Mouse (Mus musculus) kidney, embryonic 16.5 days (tissue): Measurements from ENCODE around the gene Gm21958. TPM values are rescaled to one million over a fixed set of nuclear protein-coding genes. Genes with fewer than 3 reads are reported as not detected.
A peak's percentile ranks its signal among the peaks of the same experiment; 100 is the strongest.
"Not testable (repeated sequence)": the region's sequence is repeated elsewhere in the genome, so short reads cannot be mapped to it uniquely, and the experiment has no call there.

ENCODE experiments used
- ATAC-seq: fragments of 200-750 bp; cut with Nextera tagmentation; 2 replicates; pipeline ENCODE4 v1.8.0; 2017; ENCODE audit warnings: moderate TSS enrichment; ENCODE audit not compliant: low FRiP score, low TSS enrichment
- H3K27ac ChIP-seq: fragments of 300-500 bp; sonication (generic); 2 replicates; pipeline ENCODE4 v1.5.1; 2014; ENCODE audit warnings: low read length
- H3K27me3 ChIP-seq: fragments of 300-500 bp; sonication (generic); 2 replicates; pipeline ENCODE4 v1.6.1; 2014; ENCODE audit warnings: low read length, control low read depth, mixed read lengths; ENCODE audit not compliant: insufficient read depth
- H3K36me3 ChIP-seq: fragments of 300-500 bp; sonication (generic); 2 replicates; pipeline ENCODE4 v1.6.1; 2014; ENCODE audit warnings: low read length, control low read depth, mixed read lengths; ENCODE audit not compliant: insufficient read depth
- H3K4me1 ChIP-seq: fragments of 300-500 bp; sonication (generic); 2 replicates; pipeline ENCODE4 v1.6.1; 2014; ENCODE audit warnings: low read length, control low read depth, mixed read lengths; ENCODE audit not compliant: insufficient read depth
- H3K4me2 ChIP-seq: fragments of 300-500 bp; sonication (generic); replicated peaks from 2 replicates; pipeline ENCODE4 v1.6.1; 2014; ENCODE audit warnings: low read depth, low read length
- H3K4me3 ChIP-seq: fragments of 300-500 bp; sonication (generic); 2 replicates; pipeline ENCODE4 v1.5.1; 2014; ENCODE audit warnings: mild to moderate bottlenecking, low read length
- H3K9ac ChIP-seq: fragments of 300-500 bp; sonication (generic); replicated peaks from 2 replicates; pipeline ENCODE4 v1.6.1; 2014; ENCODE audit warnings: low read length
- H3K9me3 ChIP-seq: fragments of 300-500 bp; sonication (generic); 2 replicates; pipeline ENCODE4 v1.6.1; 2016; ENCODE audit warnings: low read length, control low read depth
- WGBS: fragments of 180-500 bp; shearing (Covaris S2); extraction: QIAGEN DNeasy Blood & Tissue Kit; methylation state at CpG from one replicate; pipeline ENCODE4 v1.1.7; 2014; 5-methylcytosine and 5-hydroxymethylcytosine counted together
- polyA plus RNA-seq: library from polyadenylated mRNA; unstranded; fragments of >200 nt; fragmentation: Nextera tagmentation; extraction: Ambion mirVana; gene quantifications from 2 replicates; pipeline ENCODE4 v1.2.1, GENCODE M21; 2015

Gene Gm21958
- polyA plus RNA-seq, 1 experiment from 2014 or later, result not detected

- peaks cover 66% of the 10 kb centered on the region for H3K36me3 ChIP-seq
Observed at GRCm38 (mm10) chr3:54725344-54725743, 11.2 kb upstream of the Gm21958 start.

GRCm38 (mm10) chr3:54723741-54724500, 9.8 kb upstream of the Gm21958 start:
- WGBS, result 91% methylated on average over 10 of the region's 10 CpGs
- Histone ChIP-seq H3K9ac (no peak overlapping the region), H3K36me3 (peaks cover 54% of the 10 kb centered on the region), H3K4me1 (no peaks in the 10 kb centered on the region), H3K4me2 (no peak overlapping the region), H3K27me3 (no peaks in the 10 kb centered on the region), H3K27ac (no peak overlapping the region), H3K9me3 (no peaks in the 10 kb centered on the region), H3K4me3 (no peak overlapping the region)
- no peak for ATAC-seq

More at GRCm38 (mm10) chr3:54725344-54725743, 11.2 kb upstream of the Gm21958 start:
- no peak for ATAC-seq
- WGBS, result 82% methylated on average over 2 of the region's 2 CpGs
- H3K9ac ChIP-seq, result no peak overlapping the region
- no peaks in the 10 kb centered on the region for H3K4me1 ChIP-seq
- H3K27me3 ChIP-seq, result no peaks in the 10 kb centered on the region
- no peak overlapping the region for H3K4me2 ChIP-seq
- no peaks in the 10 kb centered on the region for H3K9me3 ChIP-seq
- H3K4me3 ChIP-seq, result no peak overlapping the region
- H3K27ac ChIP-seq, result no peak overlapping the region

- no peak overlapping the region for H3K4me3 ChIP-seq
- H3K27ac ChIP-seq, result no peak overlapping the region
- H3K27me3 ChIP-seq, result no peaks in the 10 kb centered on the region
- no peak overlapping the region for H3K9ac ChIP-seq
- ATAC-seq, result no peak
- WGBS, result 77% methylated on average over 3 of the region's 3 CpGs
- no peaks in the 10 kb centered on the region for H3K4me1 ChIP-seq
- no peak overlapping the region for H3K4me2 ChIP-seq
- peaks cover 65% of the 10 kb centered on the region for H3K36me3 ChIP-seq
- H3K9me3 ChIP-seq, result no peaks in the 10 kb centered on the region
Observed at GRCm38 (mm10) chr3:54718947-54719346, 4.8 kb upstream of the Gm21958 start.

- no peaks in the 10 kb centered on the region for H3K27me3 ChIP-seq
- H3K9ac ChIP-seq, result no peak overlapping the region
- no peaks in the 10 kb centered on the region for H3K4me1 ChIP-seq
- H3K36me3 ChIP-seq, result peaks cover 59% of the 10 kb centered on the region
- H3K4me2 ChIP-seq, result no peak overlapping the region
- ATAC-seq, result no peak
- no peaks in the 10 kb centered on the region for H3K9me3 ChIP-seq
- WGBS, result 80% methylated on average over 6 of the region's 6 CpGs
- H3K4me3 ChIP-seq, result no peak overlapping the region
- H3K27ac ChIP-seq, result no peak overlapping the region
Observed at GRCm38 (mm10) chr3:54717348-54717747, 3.2 kb upstream of the Gm21958 start.

- H3K9ac ChIP-seq, result no peak overlapping the region
- no peaks in the 10 kb centered on the region for H3K27me3 ChIP-seq
- no peak for ATAC-seq
- WGBS, result 92% methylated on average over 6 of the region's 6 CpGs
- H3K4me1 ChIP-seq, result no peaks in the 10 kb centered on the region
- no peaks in the 10 kb centered on the region for H3K9me3 ChIP-seq
- H3K36me3 ChIP-seq, result peaks cover 60% of the 10 kb centered on the region
- H3K4me3 ChIP-seq, result no peak overlapping the region
- H3K27ac ChIP-seq, result no peak overlapping the region
- H3K4me2 ChIP-seq, result no peak overlapping the region
Observed at GRCm38 (mm10) chr3:54715461-54715860, 1.3 kb upstream of the Gm21958 start.

- Histone ChIP-seq H3K4me1 (no peaks in the 10 kb centered on the region), H3K9ac (no peak overlapping the region), H3K4me3 (no peak overlapping the region), H3K4me2 (no peak overlapping the region), H3K9me3 (no peaks in the 10 kb centered on the region), H3K27me3 (no peaks in the 10 kb centered on the region), H3K36me3 (peaks cover 69% of the 10 kb centered on the region), H3K27ac (no peak overlapping the region)
- ATAC-seq, result no peak
- WGBS, result 72% methylated on average over 9 of the region's 9 CpGs
Observed at GRCm38 (mm10) chr3:54708972-54709371, 5.2 kb downstream of the Gm21958 start.

- not testable (repeated sequence) for H3K4me3 ChIP-seq, H3K4me1 ChIP-seq, H3K9me3 ChIP-seq, H3K9ac ChIP-seq, ATAC-seq, H3K27ac ChIP-seq, H3K27me3 ChIP-seq, H3K4me2 ChIP-seq
- WGBS, result 96% methylated on average over 8 of the region's 8 CpGs
- H3K36me3 ChIP-seq, result peaks cover 65% of the 10 kb centered on the region
Observed at GRCm38 (mm10) chr3:54704106-54704505, 10.0 kb downstream of the Gm21958 start.

GRCm38 (mm10) chr3:54699759-54700301, 14.3 kb downstream of the Gm21958 start:
- no peak overlapping the region for H3K9ac ChIP-seq
- no peak overlapping the region for H3K27ac ChIP-seq
- peaks cover 58% of the 10 kb centered on the region for H3K36me3 ChIP-seq
- no peaks in the 10 kb centered on the region for H3K27me3 ChIP-seq
- ATAC-seq, result no peak
- H3K9me3 ChIP-seq, result no peaks in the 10 kb centered on the region
- 76% methylated on average over 5 of the region's 5 CpGs for WGBS
- no peaks in the 10 kb centered on the region for H3K4me1 ChIP-seq
- no peak overlapping the region for H3K4me3 ChIP-seq
- no peak overlapping the region for H3K4me2 ChIP-seq

GRCm38 (mm10) chr3:54693056-54693415, 21.1 kb downstream of the Gm21958 start:
- ATAC-seq, result no peak; the same call in 1 of the 2 replicates
- H3K27ac ChIP-seq, result peak overlapping the region; percentile 87
- peak overlapping the region; percentile 76 for H3K9ac ChIP-seq
- H3K36me3 ChIP-seq, result peaks cover 18% of the 10 kb centered on the region
- WGBS, result under 1% methylated on average over 8 of the region's 8 CpGs
- H3K4me2 ChIP-seq, result peak overlapping the region; percentile 70
- H3K4me3 ChIP-seq, result peak overlapping the region; percentile 64
- H3K27me3 ChIP-seq, result no peaks in the 10 kb centered on the region
- H3K9me3 ChIP-seq, result no peaks in the 10 kb centered on the region
- H3K4me1 ChIP-seq, result peaks cover 5% of the 10 kb centered on the region; the same call in 1 of the 2 replicates
